Mouse (Mus musculus) CH12F3 (cell line): ENCODE measurements around the gene Cd7.
"Not testable (repeated sequence)": the region's sequence is repeated elsewhere in the genome, so short reads cannot be mapped to it uniquely, and the experiment has no call there.

ENCODE experiments used
- in situ Hi-C: fragments of 300-500 bp; cut with MboI; formaldehyde crosslinking; loops from 2 replicates; pipeline ENCODE4 v1.14.3; 2020; ENCODE audit warnings: low sequenced_read_pairs

The Cd7 gene

DNA sequence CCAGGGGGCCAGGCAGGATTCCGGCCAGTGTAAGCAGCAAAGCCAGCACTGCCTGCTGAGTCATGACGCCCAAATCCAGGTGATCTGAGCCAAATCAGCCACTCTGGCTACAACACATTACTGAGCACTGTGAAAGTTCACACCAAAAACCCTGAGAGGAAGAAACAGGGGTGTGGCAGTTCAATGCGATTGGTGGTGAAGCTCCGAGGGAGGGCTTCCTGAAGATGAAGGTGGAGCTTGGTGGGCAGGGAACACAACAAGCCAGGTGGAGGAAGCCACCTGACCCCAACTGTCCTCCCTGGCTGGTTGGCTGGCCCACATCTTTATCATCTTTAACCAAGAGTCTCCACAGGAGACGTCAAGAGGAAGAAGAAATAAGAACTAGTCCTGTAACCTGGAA, at the start of gene Cd7:
Gene Cd7, minus strand, starts transcription at position 117 of the 400 bp plus-strand sequence.
- in situ Hi-C loops = no loop called here

GRCm38 (mm10) chr11:121088997-121089396, 49.8 kb upstream of the Cd7 start:
- in situ Hi-C loops = no loop called here

DNA sequence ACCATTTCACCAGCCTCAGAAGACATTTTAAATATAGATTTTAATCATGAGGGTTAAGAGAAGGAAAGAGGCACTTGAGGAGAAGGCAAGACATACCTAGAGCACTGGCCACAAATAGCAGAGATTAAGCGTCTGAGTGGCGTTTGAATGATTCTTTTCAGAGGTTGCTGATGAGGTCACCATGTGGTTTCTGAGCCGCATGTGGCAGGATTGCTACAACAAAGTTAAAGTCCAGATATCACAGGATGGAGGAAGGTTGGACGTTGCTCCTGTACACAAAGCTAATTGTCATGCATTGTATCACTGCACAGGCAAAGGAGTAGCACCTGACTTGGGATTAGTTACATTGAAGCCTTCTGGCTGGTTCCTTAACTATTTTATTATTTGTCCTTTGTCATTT, 47.1 kb upstream of the Cd7 start:
- in situ Hi-C loops = no loop called here

GRCm38 (mm10) chr11:121085181-121085580, 46.0 kb upstream of the Cd7 start:
- in situ Hi-C loops = no loop called here

- in situ Hi-C loops = no loop called here
Observed at GRCm38 (mm10) chr11:121082857-121083500, 43.8 kb upstream of the Cd7 start.

DNA sequence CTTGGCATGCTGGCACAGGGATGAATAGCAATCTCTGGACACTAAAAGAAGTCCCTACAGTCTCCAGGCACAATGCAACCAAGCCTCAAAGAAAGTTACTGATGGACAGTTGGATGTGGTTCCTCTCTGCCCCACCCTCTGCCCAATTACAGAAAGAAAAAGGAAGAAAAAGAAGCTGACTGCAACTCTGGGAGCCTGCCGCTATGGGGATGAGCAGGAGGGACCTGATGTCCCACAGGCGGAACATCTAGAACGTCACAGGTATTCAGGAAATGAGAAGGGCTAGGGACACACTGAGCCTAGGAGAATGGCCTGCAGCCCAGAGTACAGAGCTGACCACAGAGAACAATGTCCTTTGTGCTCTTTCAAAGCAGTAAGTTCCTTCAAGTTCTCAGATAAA, 43.0 kb upstream of the Cd7 start:
- in situ Hi-C loops = no loop called here

DNA sequence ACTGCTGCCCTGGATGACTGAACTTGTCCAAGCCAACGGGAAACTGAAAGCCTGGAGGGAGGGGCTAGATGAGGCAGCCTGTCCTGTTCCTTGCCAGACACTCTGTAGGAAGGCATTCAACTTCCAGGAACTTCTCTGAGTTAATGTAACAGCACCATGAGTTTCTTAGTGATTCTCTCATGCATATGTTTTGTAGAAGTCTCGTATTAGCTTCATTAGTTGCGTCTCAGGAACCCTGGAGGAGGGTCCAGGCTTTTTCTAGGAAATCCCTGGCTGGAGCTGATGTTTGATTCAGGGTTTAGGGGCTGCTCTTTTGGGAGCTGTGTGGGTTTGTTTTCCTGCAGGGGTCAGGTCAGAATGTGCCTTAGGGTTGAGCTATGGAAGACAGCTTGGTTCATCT, 41.9 kb upstream of the Cd7 start, which contains the start of gene Sectm1a:
Gene Sectm1a, minus strand, starts transcription at position 101 of the 400 bp plus-strand sequence.
- in situ Hi-C loops = no loop called here

DNA sequence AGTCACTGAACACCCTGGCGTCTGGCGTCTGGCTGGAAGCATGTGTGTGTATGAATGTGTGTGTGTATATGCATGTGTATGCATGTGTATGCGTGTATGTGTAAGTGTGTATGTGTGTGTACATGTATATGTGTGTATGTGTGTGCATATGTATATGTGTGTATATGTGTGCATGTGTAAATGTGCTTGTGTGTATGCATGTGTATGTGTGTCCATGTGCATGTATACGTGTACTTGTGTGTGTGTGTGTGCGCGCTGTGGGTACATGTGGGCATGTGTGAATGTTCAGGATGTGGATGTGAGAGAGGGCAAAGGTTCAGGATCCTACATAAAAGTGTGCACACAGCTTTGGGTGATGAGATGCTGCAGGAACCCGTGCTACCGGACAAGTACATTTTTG, 41.1 kb upstream of the Cd7 start:
- in situ Hi-C loops = no loop called here

GRCm38 (mm10) chr11:121075655-121076054, 36.4 kb upstream of the Cd7 start:
- in situ Hi-C loops = no loop called here

DNA sequence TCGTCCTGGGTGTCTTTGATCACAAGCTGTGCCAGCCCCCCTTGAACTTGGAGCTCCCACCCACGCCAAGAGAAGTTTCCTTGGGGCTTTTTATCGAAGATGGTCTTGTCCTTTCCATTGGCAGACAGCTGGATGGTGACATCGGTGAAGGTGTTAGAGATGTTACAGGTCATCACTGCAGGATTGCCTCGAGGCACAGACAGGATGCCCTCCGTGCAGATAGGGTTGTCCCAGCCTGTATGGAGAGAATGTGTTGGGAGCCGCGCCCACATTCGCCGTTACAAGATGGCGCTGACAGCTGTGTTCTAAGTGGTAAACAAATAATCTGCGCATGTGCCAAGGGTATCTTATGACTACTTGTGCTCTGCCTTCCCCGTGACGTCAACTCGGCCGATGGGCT, 30.4 kb upstream of the Cd7 start:
- in situ Hi-C loops = not testable (repeated sequence)

- in situ Hi-C loops = no loop called here
Observed at GRCm38 (mm10) chr11:121067895-121068294, 28.7 kb upstream of the Cd7 start.

DNA sequence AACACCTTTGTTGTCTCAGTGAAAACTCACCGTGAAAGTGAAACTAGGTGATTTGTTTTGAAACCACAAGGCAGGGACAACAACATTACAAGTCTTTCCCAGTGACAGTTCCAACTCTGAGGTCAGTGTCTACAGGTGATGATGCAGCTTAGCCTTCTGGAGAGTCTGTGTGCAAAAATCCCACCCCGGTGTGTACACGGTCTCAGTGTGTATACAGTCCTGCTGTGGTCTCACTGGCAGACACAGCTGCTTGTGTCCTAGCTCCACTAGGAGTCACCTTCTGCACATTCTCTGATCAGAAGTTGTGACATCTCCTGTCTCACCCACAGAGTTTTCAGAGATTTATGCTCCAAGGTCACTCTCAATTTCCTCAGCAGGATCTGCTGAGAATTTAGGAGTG, 25.0 kb upstream of the Cd7 start:
- in situ Hi-C loops = no loop called here

DNA sequence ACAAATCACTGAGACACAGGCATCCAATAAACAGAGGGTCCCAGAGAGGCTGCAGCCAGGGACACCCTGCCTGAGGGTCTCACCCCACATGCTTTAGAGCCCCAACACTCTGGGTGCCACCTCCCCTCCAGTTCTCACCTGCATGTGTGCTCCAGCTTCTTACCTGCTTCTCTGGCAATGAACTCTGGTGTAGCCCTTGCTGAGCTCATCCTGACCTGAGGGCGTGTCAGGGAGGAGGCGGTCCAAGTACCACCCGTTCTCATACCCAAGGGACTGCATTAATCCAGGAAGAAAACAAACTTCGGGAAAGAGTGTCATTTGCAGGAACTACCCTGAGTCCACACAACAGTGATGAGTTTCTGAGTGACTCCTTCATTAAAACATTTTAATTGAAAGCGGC, 24.2 kb upstream of the Cd7 start, which contains the start of gene Sectm1b:
Gene Sectm1b, minus strand, starts transcription at position 191 of the 400 bp plus-strand sequence.
- in situ Hi-C loops = no loop called here

DNA sequence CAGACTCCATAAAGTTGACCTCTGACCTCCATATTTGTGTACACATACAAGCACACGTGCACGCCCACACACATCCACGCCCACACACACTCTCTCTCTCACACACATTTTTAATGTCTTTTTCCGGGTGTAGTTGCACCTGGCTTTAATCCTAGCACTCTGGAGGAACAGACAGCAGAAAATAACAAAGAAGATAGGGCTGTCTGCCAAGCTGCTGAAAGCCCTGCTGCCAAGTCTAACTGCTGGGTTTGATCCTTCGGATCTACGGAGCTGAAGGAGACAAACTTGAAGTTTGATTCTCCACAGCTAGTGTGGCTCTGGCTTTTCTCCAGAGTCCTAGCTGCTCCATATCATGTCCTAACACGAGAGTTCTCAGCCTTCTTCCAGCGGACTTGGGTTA, 22.4 kb upstream of the Cd7 start:
- in situ Hi-C loops = no loop called here

- in situ Hi-C loops = not testable (repeated sequence)
Observed at GRCm38 (mm10) chr11:121060401-121061067, 21.3 kb upstream of the Cd7 start.

GRCm38 (mm10) chr11:121059471-121059870, 20.3 kb upstream of the Cd7 start:
- in situ Hi-C loops = no loop called here

DNA sequence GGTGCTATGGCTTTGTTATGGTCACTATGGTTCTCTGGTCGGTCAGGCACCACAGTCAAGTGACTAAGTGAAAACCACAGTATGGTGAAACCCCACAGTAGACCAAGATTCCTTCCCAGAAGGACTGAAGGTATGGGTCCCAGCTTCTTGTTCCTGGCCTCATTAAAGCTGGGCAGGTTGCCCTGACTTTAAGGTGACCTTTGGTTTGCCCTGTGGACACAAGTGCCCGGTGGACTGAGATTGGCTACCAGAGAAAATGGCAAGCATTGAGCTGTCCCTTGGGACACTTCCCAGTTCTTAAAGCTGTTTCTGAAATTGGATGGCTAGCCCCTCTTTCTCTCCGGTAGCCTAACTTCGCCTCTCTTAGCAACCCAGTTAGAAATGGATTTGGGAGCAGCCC, 19.7 kb upstream of the Cd7 start:
- in situ Hi-C loops = no loop called here

GRCm38 (mm10) chr11:121058122-121058521, 18.9 kb upstream of the Cd7 start:
- in situ Hi-C loops = no loop called here

DNA sequence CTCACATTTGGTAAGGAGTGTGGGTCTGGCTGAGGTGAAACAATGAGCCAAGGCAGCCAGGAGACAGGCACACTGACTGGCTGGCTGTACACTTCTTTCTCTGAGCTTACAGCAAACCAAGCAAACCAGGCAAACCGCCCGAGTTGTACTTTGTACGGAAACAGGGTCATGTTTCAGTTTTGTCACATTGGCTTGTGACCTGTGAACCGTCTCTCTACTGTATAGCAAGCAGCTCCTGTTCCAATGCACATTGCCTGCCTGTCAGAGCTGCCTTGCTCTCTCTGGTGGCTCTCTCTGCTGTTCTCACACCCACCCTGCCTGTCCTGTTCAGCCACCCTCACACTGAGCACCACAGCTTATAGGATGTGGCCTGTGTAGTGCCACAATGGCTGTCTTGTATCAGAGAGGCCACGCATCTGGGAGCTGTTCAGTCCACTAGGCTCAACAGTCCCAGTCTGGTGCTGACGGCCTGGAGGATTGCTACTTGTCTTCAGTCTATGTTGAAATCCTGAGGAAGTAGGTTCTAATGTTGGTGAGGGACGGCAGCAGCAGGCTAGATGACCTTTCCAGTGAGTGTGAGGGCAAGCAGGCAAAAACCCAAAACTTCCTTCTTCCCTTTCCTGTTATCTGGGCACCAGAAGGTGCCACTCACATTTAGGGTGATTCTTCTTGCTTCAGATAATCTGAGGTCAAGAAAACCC, 17.5 kb upstream of the Cd7 start:
- in situ Hi-C loops = no loop called here

DNA sequence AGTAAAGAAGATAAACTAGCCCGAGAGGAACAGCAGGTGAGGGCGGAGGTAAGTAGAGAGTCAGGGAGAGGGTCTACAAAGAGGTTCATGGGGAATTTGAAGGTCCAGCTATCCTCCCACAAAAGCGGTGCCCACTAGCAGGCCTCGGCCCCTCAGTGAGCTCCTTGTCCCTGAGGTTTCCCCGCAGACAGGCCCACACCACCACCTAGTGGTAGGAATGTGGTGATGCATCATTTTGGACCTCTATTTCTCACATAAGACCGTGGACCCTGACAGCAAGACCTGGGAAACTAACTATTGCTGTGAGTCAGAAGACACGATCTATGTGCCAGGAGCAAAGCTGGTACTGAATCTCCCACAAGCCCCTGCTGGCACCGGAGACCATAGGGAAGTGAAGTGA, 14.3 kb upstream of the Cd7 start:
- in situ Hi-C loops = no loop called here

- in situ Hi-C loops = no loop called here
Observed at GRCm38 (mm10) chr11:121052387-121052786, 13.2 kb upstream of the Cd7 start.

GRCm38 (mm10) chr11:121051793-121052192, 12.6 kb upstream of the Cd7 start:
- in situ Hi-C loops = no loop called here
